Mouse (Mus musculus) forebrain, embryonic 11.5 days (tissue): Measurements from ENCODE around the gene Defb36. TPM values are rescaled to one million over a fixed set of nuclear protein-coding genes. Genes with fewer than 3 reads are reported as not detected.

Experiments
- polyA plus RNA-seq: library from polyadenylated mRNA; unstranded; fragments of >200 nt; fragmentation: Nextera tagmentation; extraction: Ambion mirVana; gene quantifications from 2 replicates; pipeline ENCODE4 v1.2.1, GENCODE M21; 2014

Defb36 gene
- polyA plus RNA-seq, 1 experiment from 2014 or later, result not detected

Other genes starting within 250 kb of the Defb36 start
- 6.3 and 7.6 TPM in 2 replicates for gene Nrsn2, start 227.7 kb upstream of the Defb36 start, polyA plus RNA-seq
- gene Sox12, start 206.3 kb upstream of the Defb36 start, polyA plus RNA-seq, result 20.4 and 22.9 TPM in 2 replicates
- 59.4 and 63.9 TPM in 2 replicates for gene Zcchc3, start 189.3 kb upstream of the Defb36 start, polyA plus RNA-seq
- 0.41 and 0.79 TPM in 2 replicates for gene 6820408C15Rik, start 188.7 kb upstream of the Defb36 start, polyA plus RNA-seq
- gene Defb23, start 139.7 kb upstream of the Defb36 start, polyA plus RNA-seq, result not detected in 2 replicates
- not detected in 2 replicates for gene Defb20, start 127.3 kb upstream of the Defb36 start, polyA plus RNA-seq
- gene Defb22, start 114.2 kb upstream of the Defb36 start, polyA plus RNA-seq, result not detected in 2 replicates
- not detected in 2 replicates for gene Defb26, start 92.6 kb upstream of the Defb36 start, polyA plus RNA-seq
- gene Defb28, start 86.1 kb upstream of the Defb36 start, polyA plus RNA-seq, result not detected in 2 replicates
- not detected in 2 replicates for gene Defb29, start 64.2 kb upstream of the Defb36 start, polyA plus RNA-seq
- gene Gm17416, start 35.0 kb upstream of the Defb36 start, polyA plus RNA-seq, result not detected in 2 replicates
- gene Defb21, start 31.6 kb upstream of the Defb36 start, polyA plus RNA-seq, result not detected in 2 replicates
- gene Defb19, start 24.0 kb upstream of the Defb36 start, polyA plus RNA-seq, result not detected in 2 replicates
- not detected in 2 replicates for gene Defb45, start 4.9 kb upstream of the Defb36 start, polyA plus RNA-seq
- gene Defb25, start 18.7 kb downstream of the Defb36 start, polyA plus RNA-seq, result not detected in 2 replicates
- gene Rem1, start 22.6 kb downstream of the Defb36 start, polyA plus RNA-seq, result 0.21 and 0.32 TPM in 2 replicates
- gene H13, start 65.1 kb downstream of the Defb36 start, polyA plus RNA-seq, result 110 and 112 TPM in 2 replicates
- gene Mcts2, start 82.7 kb downstream of the Defb36 start, polyA plus RNA-seq, result 37.9 and 39.5 TPM in 2 replicates
- gene Id1, start 131.9 kb downstream of the Defb36 start, polyA plus RNA-seq, result 51.1 and 53.1 TPM in 2 replicates
- gene Cox4i2, start 149.8 kb downstream of the Defb36 start, polyA plus RNA-seq, result 4.6 and 5.5 TPM in 2 replicates
- 135 and 140 TPM in 2 replicates for gene Bcl2l1, start 227.4 kb downstream of the Defb36 start, polyA plus RNA-seq
- 168 and 185 TPM in 2 replicates for gene Tpx2, start 243.6 kb downstream of the Defb36 start, polyA plus RNA-seq